Mouse (Mus musculus): ENCODE results near the gene Fank1. TPM values are rescaled to one million over a fixed set of nuclear protein-coding genes. Genes with fewer than 3 reads are reported as not detected.

The Fank1 gene
- total RNA-seq, 2 experiments from 2014 or later = 3.6 to 4.1 TPM

GRCm38 (mm10) chr7:133919918-133920317 lies 143.3 kb downstream of the Fank1 start:
- Histone ChIP-seq H3K27ac (no peak overlapping the region), H3K4me3 (no peak overlapping the region)
- no peak for TF ChIP-seq CTCF (IDR thresholded peaks at IDR 0.05)
- intact Hi-C loops (cut with DNase I) = loop anchor here (5.0 kb wide), 1 partner anchor 192 kb away; no protein-coding TSS in a partner anchor
- peak; percentile 56 to 70 for DNase-seq (ENCODE audit: extremely low spot score in 1 of 2, low spot score in 2 of 2)

- Histone ChIP-seq H3K4me3 (no peak overlapping the region), H3K27ac (no peak overlapping the region)
- DNase-seq (ENCODE audit: extremely low spot score in 1 of 2, low spot score in 2 of 2) = no peak
- intact Hi-C loops (cut with DNase I) = loop anchor here (5.0 kb wide), 1 partner anchor 192 kb away; no protein-coding TSS in a partner anchor
- TF ChIP-seq CTCF (IDR thresholded peaks at IDR 0.05) = no peak
These were observed 144.1 kb downstream of the Fank1 start for GRCm38 (mm10) chr7:133920724-133921123.

- DNase-seq (ENCODE audit: extremely low spot score in 1 of 2, low spot score in 2 of 2) = no peak
- Histone ChIP-seq H3K27ac (no peak overlapping the region), H3K4me3 (no peak overlapping the region)
- no peak for TF ChIP-seq CTCF (IDR thresholded peaks at IDR 0.05)
- intact Hi-C loops (cut with DNase I) = loop anchor here (5.0 kb wide), 1 partner anchor 191 kb away; no protein-coding TSS in a partner anchor
These were observed 144.6 kb downstream of the Fank1 start for GRCm38 (mm10) chr7:133921291-133921690.

GRCm38 (mm10) chr7:133923994-133924393 lies 147.3 kb downstream of the Fank1 start:
- Histone ChIP-seq H3K4me3 (no peak overlapping the region), H3K27ac (no peak overlapping the region)
- intact Hi-C loops (cut with DNase I) = loop anchor here (5.0 kb wide), 1 partner anchor 188 kb away; no protein-coding TSS in a partner anchor
- no peak for TF ChIP-seq CTCF (IDR thresholded peaks at IDR 0.05)
- no peak for DNase-seq (ENCODE audit: extremely low spot score in 1 of 2, low spot score in 2 of 2)

GRCm38 (mm10) chr7:133925771-133926170 lies 149.1 kb downstream of the Fank1 start:
- Histone ChIP-seq H3K4me3 (no peak overlapping the region), H3K27ac (no peak overlapping the region)
- intact Hi-C loops (cut with DNase I) = no loop called here
- TF ChIP-seq CTCF (IDR thresholded peaks at IDR 0.05) = no peak
- DNase-seq (ENCODE audit: extremely low spot score in 1 of 2, low spot score in 2 of 2) = no peak

- TF ChIP-seq CTCF (IDR thresholded peaks at IDR 0.05) = no peak
- Histone ChIP-seq H3K4me3 (no peak overlapping the region), H3K27ac (no peak overlapping the region)
- intact Hi-C loops (cut with DNase I) = no loop called here
- DNase-seq (ENCODE audit: extremely low spot score in 1 of 2, low spot score in 2 of 2) = no peak
These were observed 152.3 kb downstream of the Fank1 start for GRCm38 (mm10) chr7:133928981-133929380.

Other genes starting within 250 kb of the Fank1 start
- not detected for gene Tex36, start 174.7 kb upstream of the Fank1 start, total RNA-seq (2021)
- 10 to 100 TPM; 22.7 to 26.6 TPM for gene Edrf1, start 139.3 kb upstream of the Fank1 start, total RNA-seq (2021)
- gene Mmp21, start 96.8 kb upstream of the Fank1 start, total RNA-seq (2021) = under 1 TPM in 1 of 2 experiments, not detected in 1; 0.16 TPM
- gene Bccip, start 67.5 kb upstream of the Fank1 start, total RNA-seq (2021) = 10 to 100 TPM; 66.7 to 73.4 TPM
- 10 to 100 TPM; 19.1 to 21.3 TPM for gene Uros, start 66.8 kb upstream of the Fank1 start, total RNA-seq (2021)
- gene Dhx32, start 5.9 kb downstream of the Fank1 start, total RNA-seq (2021) = 10 to 100 TPM; 36.8 to 40.8 TPM